Mouse (Mus musculus) midbrain, embryonic 14.5 days (tissue): ENCODE data around the gene Apbb1ip. TPM values are rescaled to one million over a fixed set of nuclear protein-coding genes. Genes with fewer than 3 reads are reported as not detected.

Experiments
- ATAC-seq: fragments of 200-750 bp; cut with Nextera tagmentation; 2 replicates; pipeline ENCODE4 v1.8.0; 2017; ENCODE audit warnings: moderate number of reproducible peaks, moderate library complexity; ENCODE audit not compliant: low FRiP score, low TSS enrichment
- DNase-seq: peaks from one replicate; pipeline ENCODE4 v3.0.0-alpha.2; 2015
- H3K27ac ChIP-seq: fragments of 300-500 bp; sonication (generic); replicated peaks from 2 replicates; pipeline ENCODE4 v1.5.1; 2014; ENCODE audit warnings: mild to moderate bottlenecking, low read depth, low read length, moderate library complexity
- H3K27me3 ChIP-seq: fragments of 300-500 bp; sonication (generic); 2 replicates; pipeline ENCODE4 v1.6.1; 2014; ENCODE audit warnings: low read length, control low read depth, mixed read lengths; ENCODE audit not compliant: control insufficient read depth, insufficient read depth
- H3K36me3 ChIP-seq: fragments of 300-500 bp; sonication (generic); 2 replicates; pipeline ENCODE4 v1.6.1; 2014; ENCODE audit warnings: low read length, control low read depth; ENCODE audit not compliant: control insufficient read depth, insufficient read depth
- H3K4me1 ChIP-seq: fragments of 300-500 bp; sonication (generic); 2 replicates; pipeline ENCODE4 v1.6.1; 2014; ENCODE audit warnings: mild to moderate bottlenecking, antibody characterized with exemption, low read length, control low read depth; ENCODE audit not compliant: control insufficient read depth, insufficient read depth
- H3K4me2 ChIP-seq: fragments of 300-500 bp; sonication (generic); 2 replicates; pipeline ENCODE4 v1.6.1; 2014; ENCODE audit warnings: mild to moderate bottlenecking, low read length, moderate library complexity
- H3K4me3 ChIP-seq: fragments of 300-500 bp; sonication (generic); replicated peaks from 2 replicates; pipeline ENCODE4 v1.5.1; 2014; ENCODE audit warnings: low read depth, low read length
- H3K9ac ChIP-seq: fragments of 300-500 bp; sonication (generic); replicated peaks from 2 replicates; pipeline ENCODE4 v1.6.1; 2014; ENCODE audit warnings: mild to moderate bottlenecking, low read length, moderate library complexity
- H3K9me3 ChIP-seq: fragments of 300-500 bp; sonication (generic); 2 replicates; pipeline ENCODE4 v1.6.1; 2016; ENCODE audit warnings: low read length, control low read depth, mixed read lengths; ENCODE audit not compliant: control insufficient read depth
- WGBS: fragments of 180-500 bp; shearing (Covaris S2); extraction: QIAGEN DNeasy Blood & Tissue Kit; methylation state at CpG from one replicate; pipeline ENCODE4 v1.1.7; 2014; 5-methylcytosine and 5-hydroxymethylcytosine counted together
- polyA plus RNA-seq: library from polyadenylated mRNA; unstranded; fragments of >200 nt; fragmentation: Nextera tagmentation; extraction: Ambion mirVana; gene quantifications from 2 replicates; pipeline ENCODE4 v1.2.1, GENCODE M21; 2014

The Apbb1ip gene
- polyA plus RNA-seq, 1 experiment from 2014 or later, result 0.86 TPM

GRCm38 (mm10) chr2:22918651-22919050, 144.8 kb downstream of the Apbb1ip start:
- Histone ChIP-seq H3K4me3 (no peak overlapping the region), H3K27ac (no peak overlapping the region), H3K4me1 (no peaks in the 10 kb centered on the region), H3K9ac (no peak overlapping the region), H3K9me3 (no peaks in the 10 kb centered on the region), H3K27me3 (no peaks in the 10 kb centered on the region), H3K36me3 (peaks cover 40% of the 10 kb centered on the region), H3K4me2 (no peak overlapping the region)
- no peak for DNase-seq
- WGBS, result 93% methylated on average over 2 of the region's 2 CpGs
- no peak for ATAC-seq

Other genes starting within 250 kb of the Apbb1ip start
- gene Gad2, start 151.9 kb upstream of the Apbb1ip start, polyA plus RNA-seq, result 58.7 and 62.4 TPM in 2 replicates
- gene Pdss1, start 121.4 kb downstream of the Apbb1ip start, polyA plus RNA-seq, result 23.5 and 28.4 TPM in 2 replicates